Mouse (Mus musculus): ENCODE data around the gene Prr29.
A peak's percentile ranks its signal among the peaks of the same experiment; 100 is the strongest.
"Not testable (repeated sequence)": the region's sequence is repeated elsewhere in the genome, so short reads cannot be mapped to it uniquely, and the experiment has no call there.

The Prr29 gene

GRCm38 (mm10) chr11:106355382-106356128 is 9.7 kb upstream of the Prr29 start:
- no peak for DNase-seq (ENCODE audit: low spot score in 2 of 2)

- no peak for DNase-seq (ENCODE audit: low spot score in 2 of 2)
These were observed 5.9 kb upstream of the Prr29 start for GRCm38 (mm10) chr11:106359350-106359749.

- DNase-seq (ENCODE audit: low spot score in 2 of 2) = peak; percentile 38 to 45
These were observed 560 bp upstream of the Prr29 start for GRCm38 (mm10) chr11:106364712-106365111.

GRCm38 (mm10) chr11:106366316-106366715 is 1.0 kb downstream of the Prr29 start:
- DNase-seq (ENCODE audit: low spot score in 2 of 2) = peak; percentile 80 to 83

GRCm38 (mm10) chr11:106373998-106374397 is 8.7 kb downstream of the Prr29 start:
- DNase-seq (ENCODE audit: low spot score in 2 of 2) = no peak

GRCm38 (mm10) chr11:106374559-106374958 is 9.3 kb downstream of the Prr29 start:
- no peak for DNase-seq (ENCODE audit: low spot score in 2 of 2)

GRCm38 (mm10) chr11:106374979-106375378 is 9.7 kb downstream of the Prr29 start:
- DNase-seq (ENCODE audit: low spot score in 2 of 2) = no peak

GRCm38 (mm10) chr11:106381011-106381410 is 15.7 kb downstream of the Prr29 start:
- DNase-seq (ENCODE audit: low spot score in 2 of 2) = no peak

GRCm38 (mm10) chr11:106381883-106382282 is 16.6 kb downstream of the Prr29 start:
- DNase-seq (ENCODE audit: low spot score in 2 of 2) = no peak

GRCm38 (mm10) chr11:106382424-106382823 is 17.2 kb downstream of the Prr29 start:
- no peak for DNase-seq (ENCODE audit: low spot score in 2 of 2)

GRCm38 (mm10) chr11:106383051-106383790 is 17.9 kb downstream of the Prr29 start:
- DNase-seq (ENCODE audit: low spot score in 2 of 2) = no peak

GRCm38 (mm10) chr11:106386409-106386808 is 21.1 kb downstream of the Prr29 start:
- no peak for DNase-seq (ENCODE audit: low spot score in 2 of 2)

- DNase-seq (ENCODE audit: low spot score in 2 of 2) = no peak
These were observed 21.7 kb downstream of the Prr29 start for GRCm38 (mm10) chr11:106387020-106387419.

GRCm38 (mm10) chr11:106387791-106388216 is 22.5 kb downstream of the Prr29 start, which contains the start of gene Icam2:
Gene Icam2, minus strand, starts transcription at chr11:106388075.
- DNase-seq (ENCODE audit: low spot score in 2 of 2) = no peak

- no peak for DNase-seq (ENCODE audit: low spot score in 2 of 2)
These were observed 24.3 kb downstream of the Prr29 start for GRCm38 (mm10) chr11:106389611-106390010.

- DNase-seq (ENCODE audit: low spot score in 2 of 2) = no peak
These were observed 25.5 kb downstream of the Prr29 start for GRCm38 (mm10) chr11:106390757-106391156.

GRCm38 (mm10) chr11:106391546-106392188 is 26.4 kb downstream of the Prr29 start:
- DNase-seq (ENCODE audit: low spot score in 2 of 2) = peak; percentile 74 to 81

GRCm38 (mm10) chr11:106392597-106393330 is 27.5 kb downstream of the Prr29 start:
- DNase-seq (ENCODE audit: low spot score in 2 of 2) = no peak

GRCm38 (mm10) chr11:106393331-106393616 is 28.0 kb downstream of the Prr29 start:
- no peak for DNase-seq (ENCODE audit: low spot score in 2 of 2)

GRCm38 (mm10) chr11:106394055-106394454 is 28.8 kb downstream of the Prr29 start:
- DNase-seq (ENCODE audit: low spot score in 2 of 2) = not testable (repeated sequence)

- DNase-seq (ENCODE audit: low spot score in 2 of 2) = no peak
These were observed 32.4 kb downstream of the Prr29 start for GRCm38 (mm10) chr11:106397656-106398055.

GRCm38 (mm10) chr11:106398481-106398880 is 33.2 kb downstream of the Prr29 start:
- DNase-seq (ENCODE audit: low spot score in 2 of 2) = no peak

All from right cerebral cortex, postnatal 10 days (tissue).